Mouse (Mus musculus): ENCODE data around the gene Hoxa2. TPM values are rescaled to one million over a fixed set of nuclear protein-coding genes. Genes with fewer than 3 reads are reported as not detected.

Gene Hoxa2
- polyA plus RNA-seq, 1 experiment, result 1.0 TPM

DNA sequence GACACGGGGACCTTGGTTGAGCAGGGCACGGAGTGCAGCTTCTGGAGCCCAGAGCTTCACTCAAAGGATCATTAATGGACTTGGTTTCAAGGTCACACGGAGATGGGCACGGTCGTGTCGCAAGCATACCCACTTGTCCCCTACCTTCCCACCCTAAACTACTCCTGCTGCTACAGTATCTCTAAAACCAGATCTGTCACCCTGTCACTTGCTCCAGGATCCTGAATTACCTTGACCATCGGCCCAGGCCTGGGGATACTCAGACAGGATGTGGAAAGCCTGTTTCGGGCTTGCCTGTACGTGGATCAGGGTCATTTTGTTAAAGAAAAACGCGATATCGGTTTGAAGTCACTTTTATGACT is 45.0 kb upstream of the Hoxa2 start:
- Histone ChIP-seq H3K4me3 (ENCODE audit: low read depth, low read length) (no peak overlapping the region), H3K27ac (ENCODE audit: insufficient read depth, low read depth, low read length) (no peak overlapping the region)

DNA sequence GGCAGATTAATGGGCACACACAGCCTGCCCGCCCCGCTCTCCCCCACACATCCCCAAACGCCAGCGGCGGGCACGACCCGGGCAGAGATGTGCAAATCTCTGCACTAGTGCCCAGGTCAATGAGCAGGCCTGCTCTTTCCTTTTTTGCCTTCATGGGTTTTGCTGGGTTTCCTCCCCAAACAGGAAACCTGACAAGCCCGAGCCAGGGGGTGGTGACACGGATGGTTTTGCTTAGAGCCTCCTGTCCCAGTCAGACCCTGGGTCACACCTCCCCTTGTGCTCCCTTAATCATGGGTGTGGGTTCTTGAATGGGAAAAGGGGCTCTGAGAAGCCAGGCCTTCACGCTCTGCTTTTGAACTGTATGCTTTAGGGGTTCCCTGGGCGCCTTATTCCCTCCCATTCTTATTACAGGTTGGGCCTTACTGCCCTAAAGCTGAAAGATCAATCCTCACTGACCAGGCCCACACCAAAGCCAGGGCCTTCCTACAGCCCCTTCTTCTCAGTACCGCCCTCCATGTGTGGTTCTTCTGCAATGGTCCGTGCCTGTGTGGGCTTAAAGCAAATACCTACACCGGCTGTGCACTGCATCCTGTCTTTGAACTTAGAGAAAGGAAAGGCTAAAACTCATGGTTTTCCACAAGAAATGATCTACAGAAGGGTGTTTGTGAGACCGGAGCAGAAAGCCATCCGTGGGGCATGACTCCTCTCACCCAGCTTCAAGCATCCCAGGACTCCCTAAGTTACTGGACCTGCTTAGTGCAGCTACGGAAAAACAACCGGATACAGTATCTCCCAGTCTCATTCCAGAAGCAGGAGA is 44.4 kb upstream of the Hoxa2 start:
- peaks cover 80% of the 10 kb centered on the region for H3K27me3 ChIP-seq (ENCODE audit: control insufficient read depth, insufficient read depth, low read length)
- no peak for TF ChIP-seq POLR2A (IDR thresholded peaks at IDR 0.05; ENCODE audit: low read depth, low read length)
- TF ChIP-seq CTCF (IDR thresholded peaks at IDR 0.05; ENCODE audit: extremely low read depth, insufficient read length, insufficient replicate concordance, low read depth, low read length), result no peak
- H3K4me1 ChIP-seq (ENCODE audit: control insufficient read depth, insufficient read depth, insufficient read length, low read length), result peaks cover 8% of the 10 kb centered on the region
- H3K4me3 ChIP-seq (ENCODE audit: low read depth, low read length), result peak overlapping the region; percentile 46
- H3K27ac ChIP-seq (ENCODE audit: insufficient read depth, low read depth, low read length), result 0 out of 2 replicates have a peak overlapping the region, but pooled peaks have one; percentile 7
- 27% methylated on average over 18 of the region's 18 CpGs for whole genome bisulfite sequencing
- no peaks in the 10 kb centered on the region for H3K36me3 ChIP-seq (ENCODE audit: control insufficient read depth, insufficient read depth, low read length)

More for the DNA sequence above, 45.0 kb upstream of the Hoxa2 start:
- 33% methylated on average over 12 of the region's 12 CpGs for WGBS
- H3K27me3 ChIP-seq (ENCODE audit: control insufficient read depth, insufficient read depth, low read length), result peaks cover 79% of the 10 kb centered on the region
- H3K4me1 ChIP-seq (ENCODE audit: control insufficient read depth, insufficient read depth, insufficient read length, low read length), result peaks cover 8% of the 10 kb centered on the region
- H3K36me3 ChIP-seq (ENCODE audit: control insufficient read depth, insufficient read depth, low read length), result no peaks in the 10 kb centered on the region
- TF ChIP-seq POLR2A (IDR thresholded peaks at IDR 0.05; ENCODE audit: low read depth, low read length) (no peak), CTCF (IDR thresholded peaks at IDR 0.05; ENCODE audit: extremely low read depth, insufficient read length, insufficient replicate concordance, low read depth, low read length) (peak; percentile 16; the same call in 1 of the 2 replicates)

DNA sequence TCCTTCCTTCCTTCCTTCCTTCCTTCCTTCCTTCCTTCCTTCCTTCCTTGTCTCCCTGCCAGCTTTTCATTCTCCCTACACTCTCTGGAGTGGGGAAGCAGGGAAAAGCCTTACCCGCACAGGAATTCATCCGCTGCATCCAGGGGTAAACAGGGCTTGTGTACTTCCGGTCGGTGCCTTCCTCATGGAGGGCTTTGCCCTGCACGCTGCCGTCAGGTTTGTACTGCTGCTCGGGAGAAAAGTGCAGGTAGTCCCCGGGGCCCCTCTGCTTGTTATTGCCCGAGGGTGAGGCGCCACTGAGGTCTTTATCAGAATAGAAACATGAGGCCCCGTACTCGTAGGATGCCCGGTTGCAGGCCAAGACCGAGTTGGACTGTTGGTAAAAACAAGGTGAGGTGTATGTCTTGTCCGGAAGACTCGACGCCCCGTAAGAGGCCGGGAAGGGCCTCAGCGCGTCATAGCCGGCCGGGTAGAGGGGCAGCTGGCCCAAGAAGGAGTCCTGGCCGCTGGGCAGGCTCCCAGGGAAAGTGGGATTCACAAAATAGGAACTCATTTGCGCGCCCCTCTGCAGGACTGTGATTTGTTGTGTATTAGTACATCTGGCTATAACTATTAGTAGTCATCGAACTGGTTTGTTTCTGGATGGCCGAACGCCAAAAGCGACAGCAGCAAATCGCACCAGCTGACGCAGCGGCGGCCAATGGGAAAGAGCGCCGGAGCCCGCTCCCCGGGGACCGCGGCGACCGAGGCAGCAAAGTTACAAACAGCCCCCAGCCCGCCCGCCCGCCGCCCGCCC is 43.6 kb upstream of the Hoxa2 start, which contains the start of gene Hoxa6:
Gene Hoxa6, minus strand, starts transcription at position 651 of the 796 bp plus-strand sequence.
- peaks cover 82% of the 10 kb centered on the region for H3K27me3 ChIP-seq (ENCODE audit: control insufficient read depth, insufficient read depth, low read length)
- peak within 1 kb of the TSS; percentile 46 for H3K4me3 ChIP-seq (ENCODE audit: low read depth, low read length)
- WGBS, result 9% methylated on average over 47 of the region's 47 CpGs

GRCm38 (mm10) chr6:52207684-52207976 is 43.0 kb upstream of the Hoxa2 start:
- TF ChIP-seq CTCF (IDR thresholded peaks at IDR 0.05; ENCODE audit: extremely low read depth, insufficient read length, insufficient replicate concordance, low read depth, low read length) (no peak), POLR2A (IDR thresholded peaks at IDR 0.05; ENCODE audit: low read depth, low read length) (no peak)
- no peak overlapping the region for H3K4me3 ChIP-seq (ENCODE audit: low read depth, low read length)
- H3K36me3 ChIP-seq (ENCODE audit: control insufficient read depth, insufficient read depth, low read length), result no peaks in the 10 kb centered on the region
- peaks cover 82% of the 10 kb centered on the region for H3K27me3 ChIP-seq (ENCODE audit: control insufficient read depth, insufficient read depth, low read length)
- H3K4me1 ChIP-seq (ENCODE audit: control insufficient read depth, insufficient read depth, insufficient read length, low read length), result peaks cover 1% of the 10 kb centered on the region
- H3K27ac ChIP-seq (ENCODE audit: insufficient read depth, low read depth, low read length), result 0 out of 2 replicates have a peak overlapping the region, but pooled peaks have one; percentile 15

More for the DNA sequence above, 43.6 kb upstream of the Hoxa2 start, which contains the start of gene Hoxa6:
- TF ChIP-seq CTCF (IDR thresholded peaks at IDR 0.05; ENCODE audit: extremely low read depth, insufficient read length, insufficient replicate concordance, low read depth, low read length), result no peak
- TF ChIP-seq POLR2A (IDR thresholded peaks at IDR 0.05; ENCODE audit: low read depth, low read length), result no peak
- Histone ChIP-seq H3K27ac (ENCODE audit: insufficient read depth, low read depth, low read length) (peak within 1 kb of the TSS; percentile 21; the same call in 1 of the 2 replicates), H3K36me3 (ENCODE audit: control insufficient read depth, insufficient read depth, low read length) (no peaks in the 10 kb centered on the region), H3K4me1 (ENCODE audit: control insufficient read depth, insufficient read depth, insufficient read length, low read length) (peaks cover 6% of the 10 kb centered on the region)

GRCm38 (mm10) chr6:52206882-52207683 is 42.5 kb upstream of the Hoxa2 start:
- peaks cover 80% of the 10 kb centered on the region for H3K27me3 ChIP-seq (ENCODE audit: control insufficient read depth, insufficient read depth, low read length)

GRCm38 (mm10) chr6:52205638-52206621 is 41.3 kb upstream of the Hoxa2 start:
- WGBS, result 27% methylated on average over 55 of the region's 55 CpGs
- peaks cover 70% of the 10 kb centered on the region for H3K27me3 ChIP-seq (ENCODE audit: control insufficient read depth, insufficient read depth, low read length)
- H3K4me1 ChIP-seq (ENCODE audit: control insufficient read depth, insufficient read depth, insufficient read length, low read length), result peaks cover 4% of the 10 kb centered on the region
- H3K27ac ChIP-seq (ENCODE audit: insufficient read depth, low read depth, low read length), result peak overlapping the region; percentile 24; the same call in 1 of the 2 replicates
- TF ChIP-seq POLR2A (IDR thresholded peaks at IDR 0.05; ENCODE audit: low read depth, low read length) (no peak), CTCF (IDR thresholded peaks at IDR 0.05; ENCODE audit: extremely low read depth, insufficient read length, insufficient replicate concordance, low read depth, low read length) (no peak)
- H3K36me3 ChIP-seq (ENCODE audit: control insufficient read depth, insufficient read depth, low read length), result no peaks in the 10 kb centered on the region
- H3K4me3 ChIP-seq (ENCODE audit: low read depth, low read length), result no peak overlapping the region

More at GRCm38 (mm10) chr6:52206882-52207683, 42.5 kb upstream of the Hoxa2 start:
- Histone ChIP-seq H3K36me3 (ENCODE audit: control insufficient read depth, insufficient read depth, low read length) (no peaks in the 10 kb centered on the region), H3K4me1 (ENCODE audit: control insufficient read depth, insufficient read depth, insufficient read length, low read length) (no peaks in the 10 kb centered on the region; the same call in none of the 2 replicates), H3K4me3 (ENCODE audit: low read depth, low read length) (no peak overlapping the region), H3K27ac (ENCODE audit: insufficient read depth, low read depth, low read length) (0 out of 2 replicates have a peak overlapping the region, but pooled peaks have one; percentile 15)
- WGBS, result 33% methylated on average over 4 of the region's 4 CpGs
- TF ChIP-seq POLR2A (IDR thresholded peaks at IDR 0.05; ENCODE audit: low read depth, low read length) (no peak), CTCF (IDR thresholded peaks at IDR 0.05; ENCODE audit: extremely low read depth, insufficient read length, insufficient replicate concordance, low read depth, low read length) (no peak)

All from small intestine, adult 2 months (tissue).